Mouse (Mus musculus) T-helper 17 cell (primary cell): ENCODE measurements around the gene Rps6ka1.
"Not testable (repeated sequence)": the region's sequence is repeated elsewhere in the genome, so short reads cannot be mapped to it uniquely, and the experiment has no call there.

Experiments
- in situ Hi-C, 2 experiments: fragments of 300-600 bp; cut with MboI, MseI; formaldehyde crosslinking; loops; 1 replicate in 1 of 2; 2 replicates in 1 of 2; pipeline ENCODE4 v1.15.1; 2025; ENCODE audit warnings: high pct_unique_total_duplicates in 2 of 2

The Rps6ka1 gene

DNA sequence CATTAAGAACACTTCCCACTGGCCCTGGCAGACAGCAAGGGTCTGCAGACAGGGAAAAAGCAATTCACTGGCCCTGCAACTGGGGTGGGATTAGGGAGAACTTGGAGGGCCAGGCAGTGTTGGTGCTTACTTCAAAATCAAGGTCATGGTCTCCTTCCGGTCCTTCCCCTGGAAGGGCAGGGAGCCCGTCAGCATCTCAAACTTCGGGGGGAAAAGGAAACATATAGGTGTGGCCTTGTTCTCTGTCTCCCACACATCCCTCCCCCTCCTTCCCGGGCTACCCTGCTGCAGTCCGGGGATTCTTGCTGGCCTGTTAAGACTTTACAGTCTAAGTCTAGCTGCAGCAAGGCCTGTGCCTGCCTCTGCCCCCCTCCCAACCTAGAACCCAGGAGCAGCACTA is 22.4 kb downstream of the Rps6ka1 start:
- in situ Hi-C loops, result no loop called here

- in situ Hi-C loops, result no loop called here
Measured at GRCm38 (mm10) chr4:133864380-133864981, 23.1 kb downstream of the Rps6ka1 start.

GRCm38 (mm10) chr4:133863795-133864379 is 23.7 kb downstream of the Rps6ka1 start:
- in situ Hi-C loops, result no loop called here

- in situ Hi-C loops, result no loop called here
Measured at GRCm38 (mm10) chr4:133857527-133857926, 30.1 kb downstream of the Rps6ka1 start.

- in situ Hi-C loops, result no loop called here
Measured at GRCm38 (mm10) chr4:133854621-133855020, 33.0 kb downstream of the Rps6ka1 start.

DNA sequence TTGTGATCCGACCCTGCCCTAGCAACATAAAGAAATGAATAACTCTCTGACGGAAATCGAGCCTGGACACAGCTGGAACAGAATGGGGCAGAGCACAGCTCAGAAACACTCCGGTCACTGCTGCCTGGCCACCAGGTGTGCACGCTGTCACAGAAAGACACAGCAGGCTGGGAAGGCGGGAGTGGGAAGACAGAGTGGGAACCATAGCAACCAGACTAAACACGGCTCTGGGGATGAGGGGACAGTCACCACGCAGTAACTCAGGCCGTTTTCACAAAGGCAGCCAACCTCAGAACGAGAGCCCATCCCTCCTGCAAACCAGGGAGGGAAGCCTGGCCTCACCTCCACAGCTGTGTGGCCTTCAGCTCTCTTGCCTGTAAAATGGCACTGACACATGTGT is 34.0 kb downstream of the Rps6ka1 start:
- in situ Hi-C loops, result no loop called here

DNA sequence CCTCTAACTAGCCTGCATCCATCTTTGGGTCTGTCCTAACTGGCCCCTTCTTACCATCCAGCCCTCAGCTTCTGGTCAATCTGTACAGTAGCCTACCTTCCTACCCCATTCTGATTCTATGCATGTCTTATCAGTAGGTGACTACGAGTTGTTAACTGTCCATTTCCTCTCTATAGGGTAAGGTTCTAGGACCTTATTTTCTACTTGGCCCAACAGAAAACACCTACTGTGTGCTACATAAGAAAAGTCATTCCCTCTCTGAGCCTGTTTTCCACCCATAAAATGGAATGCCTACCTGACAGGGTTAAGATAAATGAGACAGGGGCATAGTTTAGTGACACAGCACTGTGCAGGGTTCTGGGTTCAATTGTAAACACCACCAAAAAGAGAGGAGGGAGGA is 41.0 kb downstream of the Rps6ka1 start:
- in situ Hi-C loops, result no loop called here

DNA sequence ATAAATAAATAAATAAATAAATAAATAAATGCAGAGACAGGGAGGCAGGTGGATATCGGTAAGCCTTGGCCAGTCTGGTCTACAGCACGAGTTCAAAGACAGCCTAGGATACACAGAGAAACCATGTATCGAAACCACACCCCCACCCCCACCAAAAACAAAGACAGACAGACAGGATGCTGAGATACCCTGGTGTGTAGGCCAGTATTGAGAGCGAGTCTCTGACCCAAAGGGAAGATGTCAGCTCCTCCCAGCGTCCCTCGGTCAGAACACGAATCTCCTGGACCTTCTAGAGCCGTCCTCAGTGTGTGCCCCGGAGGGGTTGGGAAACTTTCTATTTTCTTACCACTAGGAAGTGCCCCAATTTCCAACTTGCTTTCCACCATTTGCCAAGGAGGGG is 42.5 kb downstream of the Rps6ka1 start:
- in situ Hi-C loops, result no loop called here

DNA sequence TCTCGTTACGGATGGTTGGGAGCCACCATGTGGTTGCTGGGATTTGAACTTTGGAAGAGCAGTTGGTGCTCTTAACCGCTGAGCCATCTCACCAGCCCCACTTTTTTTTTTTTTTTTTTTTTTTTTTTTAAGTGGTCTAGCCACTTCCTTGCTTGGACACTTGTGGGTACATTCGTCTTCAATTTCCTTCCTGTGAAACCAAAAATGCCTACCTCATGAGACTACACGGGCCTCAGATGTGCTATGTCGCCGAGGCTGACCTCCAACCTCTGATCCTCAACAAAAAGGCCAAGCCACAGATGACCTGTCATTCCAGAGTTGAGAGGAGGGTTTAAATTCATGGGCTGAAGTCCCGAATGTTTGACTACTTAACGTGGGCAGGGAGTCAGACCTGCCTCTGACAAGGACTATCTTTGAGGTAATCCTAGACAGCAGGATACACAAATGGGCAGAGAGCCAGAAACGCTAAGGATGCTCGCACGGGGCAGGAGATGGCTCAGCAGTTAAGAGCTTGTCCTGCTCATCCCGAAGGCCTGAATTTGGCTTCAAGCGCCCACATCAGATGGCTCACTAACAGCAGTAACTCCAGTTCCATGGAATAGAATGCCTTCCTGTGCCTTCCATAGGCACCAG is 43.3 kb downstream of the Rps6ka1 start:
- in situ Hi-C loops, result no loop called here

GRCm38 (mm10) chr4:133842992-133843737 is 44.4 kb downstream of the Rps6ka1 start:
- in situ Hi-C loops, result no loop called here

DNA sequence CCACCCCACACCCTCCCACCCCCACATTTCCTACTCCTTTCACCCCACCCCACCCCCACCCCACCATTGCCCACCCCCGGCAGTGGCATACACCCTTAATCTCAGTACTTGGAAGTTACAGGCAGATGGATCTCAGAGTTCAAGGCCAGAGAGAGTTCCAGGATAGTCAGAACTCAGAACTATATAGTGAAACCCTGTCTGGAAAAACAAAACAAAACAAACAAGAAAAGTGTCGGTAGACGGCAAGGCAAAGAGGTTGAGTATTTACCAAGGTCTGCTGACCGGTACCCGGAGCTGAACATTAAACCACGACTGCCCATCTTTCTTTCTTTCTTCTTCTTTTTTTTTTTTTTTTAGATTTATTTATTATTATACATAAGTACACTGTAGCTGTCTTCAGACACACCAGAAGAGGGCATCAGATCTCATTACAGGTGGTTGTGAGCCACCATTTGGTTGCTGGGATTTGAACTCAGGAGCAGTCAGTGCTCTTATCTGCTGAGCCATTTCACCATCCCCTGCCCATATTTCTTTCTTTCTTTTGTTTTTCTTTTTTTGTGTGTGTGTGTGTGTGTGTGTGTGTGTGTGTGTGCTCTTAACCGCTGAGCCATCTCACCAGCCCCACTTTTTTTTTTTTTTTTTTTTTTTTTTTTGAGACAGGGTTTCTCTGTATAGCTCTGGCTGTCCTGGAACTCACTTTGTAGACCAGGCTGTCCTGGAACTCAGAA is 45.7 kb downstream of the Rps6ka1 start:
- in situ Hi-C loops, result not testable (repeated sequence)

DNA sequence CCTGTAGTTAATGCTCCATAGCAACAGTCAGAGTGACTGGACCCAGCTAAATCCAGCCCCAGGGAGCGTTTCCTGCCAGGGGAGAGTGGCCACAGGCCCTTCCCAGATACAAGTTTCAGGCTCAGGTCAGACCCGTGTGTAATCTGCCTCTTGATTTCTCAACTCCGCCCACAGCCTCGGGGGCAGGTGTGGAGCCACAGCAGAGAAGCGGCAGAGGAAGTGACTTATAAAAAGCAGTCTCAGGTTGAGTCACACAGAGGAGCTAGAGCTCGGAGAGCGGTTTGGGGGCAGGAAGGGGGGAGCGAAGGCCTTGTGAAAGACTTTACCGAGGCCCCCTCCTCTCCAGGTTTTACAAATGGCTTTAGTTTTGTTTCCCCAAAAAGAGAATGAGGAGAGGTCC is 46.6 kb downstream of the Rps6ka1 start:
- in situ Hi-C loops, result no loop called here

DNA sequence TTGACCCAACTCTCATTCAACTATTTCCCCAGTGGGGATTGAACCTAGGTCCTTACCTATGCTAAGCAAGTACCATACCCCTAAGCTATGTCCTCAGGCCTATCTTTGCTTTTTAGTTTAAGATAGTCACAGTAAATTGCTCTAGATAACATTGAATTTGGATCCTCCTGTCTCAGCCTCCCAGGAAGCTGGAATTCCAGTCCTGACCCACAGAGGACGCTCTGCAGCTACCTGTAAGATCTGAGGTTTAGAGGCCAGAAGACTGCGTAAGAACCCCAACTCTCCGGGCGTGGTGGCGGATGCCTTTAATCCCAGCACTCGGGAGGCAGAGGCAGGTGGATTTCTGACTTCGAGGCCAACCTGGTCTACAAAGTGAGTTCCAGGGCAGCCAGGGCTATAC is 47.1 kb downstream of the Rps6ka1 start:
- in situ Hi-C loops, result no loop called here

DNA sequence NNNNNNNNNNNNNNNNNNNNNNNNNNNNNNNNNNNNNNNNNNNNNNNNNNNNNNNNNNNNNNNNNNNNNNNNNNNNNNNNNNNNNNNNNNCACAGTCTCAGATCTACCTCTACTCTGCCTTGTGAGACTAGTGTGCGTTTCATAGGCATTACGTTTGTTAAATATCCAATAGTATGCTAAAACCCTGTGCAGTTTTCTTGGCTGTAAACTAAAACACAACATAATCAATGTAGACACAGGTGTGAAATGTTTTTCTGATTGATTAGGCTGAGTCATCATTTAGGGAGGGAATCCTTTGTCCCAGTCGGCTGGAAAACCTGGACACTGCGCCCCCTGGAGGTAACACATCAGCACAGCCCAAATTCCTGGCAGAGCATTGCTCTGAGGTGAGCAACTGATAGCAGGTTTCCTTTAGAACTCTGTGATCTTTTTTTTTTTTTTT is 48.2 kb downstream of the Rps6ka1 start:
- in situ Hi-C loops, result no loop called here

- in situ Hi-C loops, result no loop called here
Measured at GRCm38 (mm10) chr4:133836575-133836974, 51.0 kb downstream of the Rps6ka1 start.

DNA sequence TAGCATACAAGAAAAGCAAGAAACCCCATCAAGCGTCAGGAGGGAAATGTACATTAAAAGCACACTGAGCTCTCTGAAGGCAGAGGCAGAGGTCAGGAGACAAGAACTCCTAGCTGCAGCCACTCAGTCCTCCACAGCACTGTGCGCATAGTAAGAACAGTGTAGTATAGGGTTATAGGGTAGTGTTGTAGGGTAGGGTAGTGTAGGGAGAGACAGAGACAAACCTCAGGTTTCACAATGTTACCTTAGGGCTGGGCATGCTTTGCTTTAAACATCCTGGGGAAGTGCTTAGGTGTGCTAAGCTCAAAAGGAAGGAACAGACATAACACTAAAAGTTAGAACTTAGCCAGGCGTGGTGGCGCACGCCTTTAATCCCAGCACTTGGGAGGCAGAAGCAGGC is 52.4 kb downstream of the Rps6ka1 start:
- in situ Hi-C loops, result no loop called here

GRCm38 (mm10) chr4:133832945-133833874 is 54.4 kb downstream of the Rps6ka1 start:
- in situ Hi-C loops, result loop anchor here (5.0 kb wide), 2 partner anchors 171 to 241 kb away; no protein-coding TSS in a partner anchor

DNA sequence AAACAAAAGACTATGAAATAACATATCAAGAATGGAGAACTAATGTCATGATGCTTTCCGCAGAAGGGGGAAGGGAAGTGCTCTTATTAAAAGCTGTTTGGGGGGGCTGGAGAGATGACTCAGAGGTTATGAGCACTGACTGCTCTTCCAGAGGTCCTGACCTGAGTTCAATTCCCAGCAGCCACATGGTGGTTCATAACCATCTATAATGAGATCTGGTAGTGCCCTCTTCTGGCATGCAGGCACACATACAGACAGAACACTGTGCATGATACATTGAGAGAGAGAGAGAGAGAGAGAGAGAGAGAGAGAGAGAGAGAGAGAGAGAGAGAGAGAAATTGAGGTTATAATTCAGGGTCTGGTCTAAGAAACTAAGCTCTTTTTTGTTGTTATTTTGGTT is 57.1 kb downstream of the Rps6ka1 start:
- in situ Hi-C loops, result loop anchor here (5.0 kb wide), 2 partner anchors 168 to 238 kb away; no protein-coding TSS in a partner anchor

DNA sequence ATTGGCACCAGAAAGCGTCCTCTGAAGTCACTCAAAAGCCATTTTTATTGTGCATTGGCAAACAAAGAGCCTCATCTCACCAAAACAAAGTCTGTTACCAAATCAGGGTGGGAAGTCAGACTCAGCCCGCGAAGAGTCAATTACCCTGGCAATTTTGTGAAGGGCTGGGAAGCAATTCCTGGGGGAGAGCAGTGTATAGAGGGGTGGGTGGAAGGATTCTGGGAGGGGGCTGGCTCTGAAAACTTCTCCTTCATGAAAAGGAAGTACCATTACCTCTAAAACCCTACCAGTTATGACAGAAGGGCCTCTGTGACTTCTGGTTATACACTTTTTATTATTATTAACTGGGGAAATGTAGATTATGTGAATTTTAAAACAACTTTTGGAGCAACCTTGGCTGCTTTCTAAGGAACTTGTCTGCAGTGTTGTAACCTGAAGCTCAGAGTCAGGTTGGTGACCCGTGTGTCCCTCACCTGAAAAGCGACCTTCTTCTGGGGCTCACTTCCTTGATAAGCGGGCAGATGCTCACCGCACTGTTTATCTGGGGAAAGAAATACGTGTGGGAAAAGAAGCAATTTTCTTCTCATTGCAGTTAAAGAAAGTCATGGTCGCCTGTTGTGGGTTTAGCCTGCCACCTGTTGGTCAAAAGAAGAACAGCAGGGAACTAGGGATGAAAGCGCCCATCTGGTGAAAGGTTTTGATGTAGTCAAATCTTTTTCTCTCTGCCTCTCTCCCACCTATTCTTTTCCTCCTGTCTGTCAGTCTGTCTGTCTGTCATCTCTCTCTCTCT is 58.1 kb downstream of the Rps6ka1 start:
- in situ Hi-C loops, result loop anchor here (5.0 kb wide), 2 partner anchors 167 to 237 kb away; no protein-coding TSS in a partner anchor
